Mouse (Mus musculus) heart, adult 18-20 months (tissue): ENCODE measurements around the gene Runx1. TPM values are rescaled to one million over a fixed set of nuclear protein-coding genes. Genes with fewer than 3 reads are reported as not detected.

Source experiments
- DNase-seq, 2 experiments: peaks; one replicate each; pipeline ENCODE4 v3.0.0; 2021 to 2022; ENCODE audit warnings: mixed read lengths in 1 of 2
- total RNA-seq, 2 experiments: library from RNA; stranded (reverse); gene quantifications; 2 replicates each; pipeline ENCODE4 v1.2.3; 2021

Gene Runx1
- total RNA-seq, 2 experiments from 2014 or later: 1.5 to 2.9 TPM

- no peak for DNase-seq
Observed at GRCm38 (mm10) chr16:92745239-92745638, 80.7 kb downstream of the Runx1 start.

GRCm38 (mm10) chr16:92744172-92744777, 81.7 kb downstream of the Runx1 start:
- no peak for DNase-seq

GRCm38 (mm10) chr16:92743755-92744154, 82.2 kb downstream of the Runx1 start:
- no peak for DNase-seq

GRCm38 (mm10) chr16:92741342-92741741, 84.6 kb downstream of the Runx1 start:
- no peak for DNase-seq

- no peak for DNase-seq
Observed at GRCm38 (mm10) chr16:92740541-92740940, 85.4 kb downstream of the Runx1 start.

- no peak for DNase-seq
Observed at GRCm38 (mm10) chr16:92739997-92740396, 86.0 kb downstream of the Runx1 start.

GRCm38 (mm10) chr16:92739071-92739793, 86.7 kb downstream of the Runx1 start:
- DNase-seq: no peak

GRCm38 (mm10) chr16:92738476-92739010, 87.4 kb downstream of the Runx1 start:
- no peak for DNase-seq

GRCm38 (mm10) chr16:92726870-92727269, 99.1 kb downstream of the Runx1 start:
- no peak for DNase-seq

GRCm38 (mm10) chr16:92724526-92724925, 101.4 kb downstream of the Runx1 start:
- no peak for DNase-seq

GRCm38 (mm10) chr16:92720678-92721077, 105.3 kb downstream of the Runx1 start:
- DNase-seq: no peak

GRCm38 (mm10) chr16:92719725-92720124, 106.2 kb downstream of the Runx1 start:
- DNase-seq: no peak

- peak in 1 of 2 experiments; percentile 40 for DNase-seq
Observed at GRCm38 (mm10) chr16:92715599-92716483, 110.1 kb downstream of the Runx1 start.

- DNase-seq: no peak
Observed at GRCm38 (mm10) chr16:92710161-92710560, 115.8 kb downstream of the Runx1 start.

GRCm38 (mm10) chr16:92708718-92709117, 117.2 kb downstream of the Runx1 start:
- no peak for DNase-seq

- DNase-seq: no peak
Observed at GRCm38 (mm10) chr16:92707712-92708111, 118.2 kb downstream of the Runx1 start.

GRCm38 (mm10) chr16:92707146-92707545, 118.8 kb downstream of the Runx1 start:
- DNase-seq: no peak

- DNase-seq: no peak
Observed at GRCm38 (mm10) chr16:92705564-92706458, 120.1 kb downstream of the Runx1 start.

- DNase-seq: no peak
Observed at GRCm38 (mm10) chr16:92703850-92704249, 122.1 kb downstream of the Runx1 start.

GRCm38 (mm10) chr16:92699531-92700397, 126.2 kb downstream of the Runx1 start:
- DNase-seq: no peak
